Mouse (Mus musculus) retina, embryonic 14.5 days (tissue): ENCODE data around the gene Olfr1152.

Experiments used
- DNase-seq: peaks from one replicate; pipeline ENCODE4 v3.0.0-alpha.2; 2015; ENCODE audit warnings: low spot score

Gene Olfr1152

GRCm38 (mm10) chr2:87866192-87866591 lies at the start of gene Olfr1152:
Gene Olfr1152 (plus strand): TSS chr2:87866492.
- DNase-seq = no peak

- no peak for DNase-seq
Observed at GRCm38 (mm10) chr2:87830233-87830632, 36.1 kb upstream of the Olfr1152 start, which contains the start of gene Olfr1148. Gene Olfr1148 (plus strand): TSS chr2:87830533.

GRCm38 (mm10) chr2:87843693-87844092 lies 22.6 kb upstream of the Olfr1152 start, which contains the start of gene Olfr1150-ps1:
Gene Olfr1150-ps1 (plus strand): TSS chr2:87843993.
- DNase-seq = no peak

GRCm38 (mm10) chr2:87855562-87855961 lies 10.7 kb upstream of the Olfr1152 start, which contains the start of gene Olfr1151:
Gene Olfr1151 (plus strand): TSS chr2:87855862.
- no peak for DNase-seq

- DNase-seq = no peak
Observed at GRCm38 (mm10) chr2:87894662-87895061, 28.4 kb downstream of the Olfr1152 start, which contains the start of gene Olfr1153. Gene Olfr1153 (plus strand): TSS chr2:87894962.

- DNase-seq = no peak
Observed at GRCm38 (mm10) chr2:87905066-87905465, 38.8 kb downstream of the Olfr1152 start, which contains the start of gene Olfr1154. Gene Olfr1154 (minus strand): TSS chr2:87905166.
